Mouse (Mus musculus) kidney, adult 2 months (tissue): Measurements from ENCODE around the gene Neu2.

Experiments used
- CTCF ChIP-seq: fragments of 200-500 bp; conservative IDR thresholded peaks from 2 replicates; pipeline ENCODE4 v1.5.1; 2011; ENCODE audit warnings: low read depth, mild to moderate bottlenecking, control low read depth, low read length, moderate library complexity, mixed read lengths; ENCODE audit not compliant: insufficient read depth, insufficient read length
- POLR2A ChIP-seq: fragments of 200-500 bp; IDR thresholded peaks from one replicate; pipeline ENCODE4 v1.6.1; 2011; ENCODE audit warnings: low read depth, low read length, control low read depth

GRCm38 (mm10) chr1:87594261-87594660 lies 84.6 kb downstream of the Neu2 start:
- TF ChIP-seq CTCF (no peak), POLR2A (no peak)
